Mouse (Mus musculus) midbrain, embryonic 14.5 days (tissue): Measurements from ENCODE around the gene Pax7. TPM values are rescaled to one million over a fixed set of nuclear protein-coding genes. Genes with fewer than 3 reads are reported as not detected.

Experiments
- ATAC-seq: fragments of 200-750 bp; cut with Nextera tagmentation; 2 replicates; pipeline ENCODE4 v1.8.0; 2017; ENCODE audit warnings: moderate number of reproducible peaks, moderate library complexity; ENCODE audit not compliant: low FRiP score, low TSS enrichment
- DNase-seq: peaks from one replicate; pipeline ENCODE4 v3.0.0-alpha.2; 2015
- H3K27ac ChIP-seq: fragments of 300-500 bp; sonication (generic); replicated peaks from 2 replicates; pipeline ENCODE4 v1.5.1; 2014; ENCODE audit warnings: mild to moderate bottlenecking, low read depth, low read length, moderate library complexity
- H3K27me3 ChIP-seq: fragments of 300-500 bp; sonication (generic); 2 replicates; pipeline ENCODE4 v1.6.1; 2014; ENCODE audit warnings: low read length, control low read depth, mixed read lengths; ENCODE audit not compliant: control insufficient read depth, insufficient read depth
- H3K36me3 ChIP-seq: fragments of 300-500 bp; sonication (generic); 2 replicates; pipeline ENCODE4 v1.6.1; 2014; ENCODE audit warnings: low read length, control low read depth; ENCODE audit not compliant: control insufficient read depth, insufficient read depth
- H3K4me1 ChIP-seq: fragments of 300-500 bp; sonication (generic); 2 replicates; pipeline ENCODE4 v1.6.1; 2014; ENCODE audit warnings: mild to moderate bottlenecking, antibody characterized with exemption, low read length, control low read depth; ENCODE audit not compliant: control insufficient read depth, insufficient read depth
- H3K4me2 ChIP-seq: fragments of 300-500 bp; sonication (generic); 2 replicates; pipeline ENCODE4 v1.6.1; 2014; ENCODE audit warnings: mild to moderate bottlenecking, low read length, moderate library complexity
- H3K4me3 ChIP-seq: fragments of 300-500 bp; sonication (generic); replicated peaks from 2 replicates; pipeline ENCODE4 v1.5.1; 2014; ENCODE audit warnings: low read depth, low read length
- H3K9ac ChIP-seq: fragments of 300-500 bp; sonication (generic); replicated peaks from 2 replicates; pipeline ENCODE4 v1.6.1; 2014; ENCODE audit warnings: mild to moderate bottlenecking, low read length, moderate library complexity
- H3K9me3 ChIP-seq: fragments of 300-500 bp; sonication (generic); 2 replicates; pipeline ENCODE4 v1.6.1; 2016; ENCODE audit warnings: low read length, control low read depth, mixed read lengths; ENCODE audit not compliant: control insufficient read depth
- WGBS: fragments of 180-500 bp; shearing (Covaris S2); extraction: QIAGEN DNeasy Blood & Tissue Kit; methylation state at CpG from one replicate; pipeline ENCODE4 v1.1.7; 2014; 5-methylcytosine and 5-hydroxymethylcytosine counted together
- polyA plus RNA-seq: library from polyadenylated mRNA; unstranded; fragments of >200 nt; fragmentation: Nextera tagmentation; extraction: Ambion mirVana; gene quantifications from 2 replicates; pipeline ENCODE4 v1.2.1, GENCODE M21; 2014

Gene Pax7
- 9.1 and 9.2 TPM in 2 replicates for polyA plus RNA-seq

- ATAC-seq = peak; percentile 31; the same call in 1 of the 2 replicates
- Histone ChIP-seq H3K4me2 (peak within 1 kb of the TSS; percentile 59), H3K36me3 (no peaks in the 10 kb centered on the region), H3K27ac (peak within 1 kb of the TSS; percentile 87), H3K4me1 (peaks cover 37% of the 10 kb centered on the region), H3K27me3 (peaks cover 65% of the 10 kb centered on the region), H3K9ac (peak within 1 kb of the TSS; percentile 67), H3K9me3 (no peaks in the 10 kb centered on the region), H3K4me3 (peak within 1 kb of the TSS; percentile 47)
- 2% methylated on average over 41 of the region's 41 CpGs for WGBS
- peak; percentile 77 for DNase-seq
Observed at GRCm38 (mm10) chr4:139833036-139833634, at the start of gene Pax7. Gene Pax7 (minus strand): TSS chr4:139833528.

DNA sequence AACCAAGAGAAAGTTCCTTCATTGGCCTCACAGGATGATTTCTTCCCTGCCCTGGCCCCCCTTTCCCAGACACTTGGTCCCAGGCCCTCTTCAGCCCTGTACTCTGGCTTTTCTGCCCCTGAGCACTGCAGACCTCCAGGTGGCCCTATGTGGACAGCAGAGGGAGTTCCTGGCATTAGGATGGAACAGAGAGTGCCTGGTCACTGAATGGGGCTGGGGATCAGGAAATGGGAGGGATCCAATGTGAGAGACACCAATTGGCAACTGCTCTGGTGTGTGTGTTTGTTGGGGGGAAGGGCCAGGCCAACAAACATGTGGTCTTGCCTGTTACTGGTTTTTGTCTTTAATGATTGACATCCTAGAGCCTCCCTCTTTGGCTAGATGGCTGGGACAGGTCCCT lies 48.5 kb upstream of the Pax7 start:
- Histone ChIP-seq H3K9me3 (no peaks in the 10 kb centered on the region), H3K4me1 (no peaks in the 10 kb centered on the region), H3K9ac (no peak overlapping the region), H3K27me3 (no peaks in the 10 kb centered on the region), H3K4me3 (no peak overlapping the region), H3K27ac (no peak overlapping the region), H3K36me3 (no peaks in the 10 kb centered on the region), H3K4me2 (no peak overlapping the region)
- DNase-seq (no peak), ATAC-seq (no peak)

DNA sequence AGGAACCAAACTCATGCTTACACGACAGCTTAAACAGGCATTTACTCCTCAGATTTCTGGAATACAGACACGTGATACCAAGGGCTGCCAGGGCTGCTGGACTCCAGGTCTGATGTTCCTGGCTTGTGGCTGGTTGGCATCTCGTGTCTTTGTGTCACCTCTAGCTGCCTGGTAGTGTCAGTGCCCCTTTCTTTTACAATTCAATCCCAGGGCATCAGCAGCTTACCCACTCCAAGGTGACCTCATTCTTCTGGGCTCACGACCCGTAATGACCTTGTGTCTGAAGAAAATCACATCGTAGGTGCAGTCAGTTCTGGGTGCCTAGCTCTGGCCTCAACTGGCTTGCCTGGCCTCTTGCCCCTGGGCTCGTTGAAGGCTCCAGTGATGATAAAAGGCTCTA lies 46.0 kb upstream of the Pax7 start:
- no peaks in the 10 kb centered on the region for H3K4me1 ChIP-seq
- no peak for DNase-seq
- ATAC-seq = no peak
- no peak overlapping the region for H3K4me3 ChIP-seq
- H3K27me3 ChIP-seq = no peaks in the 10 kb centered on the region
- no peaks in the 10 kb centered on the region for H3K9me3 ChIP-seq
- H3K36me3 ChIP-seq = no peaks in the 10 kb centered on the region
- H3K4me2 ChIP-seq = no peak overlapping the region
- WGBS = 59% methylated on average over 7 of the region's 7 CpGs
- H3K9ac ChIP-seq = no peak overlapping the region
- no peak overlapping the region for H3K27ac ChIP-seq

DNA sequence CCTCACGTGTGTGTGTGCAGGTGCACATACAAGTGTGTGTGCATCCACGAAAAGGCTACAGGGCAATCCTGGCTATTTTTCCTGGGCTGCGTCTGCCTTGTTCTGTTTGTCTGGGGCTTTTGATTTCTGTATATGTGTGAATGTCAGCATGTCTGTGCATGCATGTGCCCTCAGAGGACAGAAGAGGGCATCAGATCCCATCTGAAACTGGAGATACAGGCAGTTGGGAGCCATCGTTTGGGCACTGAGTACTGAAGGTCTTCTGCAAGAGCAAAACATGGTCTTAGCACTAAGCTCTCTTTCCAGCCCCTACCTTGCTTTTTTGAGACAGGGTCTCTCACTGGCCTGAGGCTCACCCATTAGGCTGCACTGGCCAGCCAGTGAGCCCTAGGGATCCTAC lies 45.1 kb upstream of the Pax7 start:
- no peaks in the 10 kb centered on the region for H3K27me3 ChIP-seq

DNA sequence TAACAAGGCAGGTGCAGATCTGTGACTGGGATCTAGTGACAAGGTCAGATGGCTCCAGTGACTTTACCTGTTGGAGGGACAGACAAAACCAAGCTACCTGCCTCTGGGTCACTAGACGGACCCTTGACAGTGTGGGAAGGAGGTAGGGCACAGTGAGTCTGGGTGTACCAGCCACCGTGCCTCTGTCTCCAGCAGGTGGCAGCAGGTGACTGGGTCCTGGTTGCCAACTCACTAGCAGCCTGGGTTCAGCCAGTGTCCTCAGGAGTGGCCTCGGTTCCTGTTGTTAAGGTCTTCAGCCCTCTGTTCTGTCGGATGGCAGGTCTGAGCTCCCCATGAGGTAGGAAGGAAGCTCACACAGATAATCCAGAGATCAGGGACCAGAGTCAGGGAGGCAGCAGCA lies 43.9 kb upstream of the Pax7 start:
- H3K9me3 ChIP-seq = no peaks in the 10 kb centered on the region

More for the DNA sequence above, 45.1 kb upstream of the Pax7 start:
- no peaks in the 10 kb centered on the region for H3K9me3 ChIP-seq
- ATAC-seq (no peak), DNase-seq (peak; percentile 72)
- H3K4me3 ChIP-seq = no peak overlapping the region
- whole genome bisulfite sequencing = 71% methylated on average over 4 of the region's 4 CpGs
- no peak overlapping the region for H3K4me2 ChIP-seq
- no peaks in the 10 kb centered on the region for H3K4me1 ChIP-seq
- no peak overlapping the region for H3K9ac ChIP-seq
- no peaks in the 10 kb centered on the region for H3K36me3 ChIP-seq
- H3K27ac ChIP-seq = no peak overlapping the region

GRCm38 (mm10) chr4:139872595-139872994 lies 39.3 kb upstream of the Pax7 start:
- Histone ChIP-seq H3K27ac (no peak overlapping the region), H3K4me1 (no peaks in the 10 kb centered on the region), H3K9ac (no peak overlapping the region), H3K4me2 (no peak overlapping the region), H3K27me3 (no peaks in the 10 kb centered on the region), H3K36me3 (no peaks in the 10 kb centered on the region), H3K9me3 (no peaks in the 10 kb centered on the region), H3K4me3 (no peak overlapping the region)
- ATAC-seq (peak; percentile 50; the same call in 1 of the 2 replicates), DNase-seq (peak; percentile 93)
- WGBS = 2% methylated on average over 3 of the region's 3 CpGs

More for the DNA sequence above, 43.9 kb upstream of the Pax7 start:
- ATAC-seq (peak; percentile 81; the same call in 1 of the 2 replicates), DNase-seq (peak; percentile 91)
- Histone ChIP-seq H3K9ac (no peak overlapping the region), H3K4me2 (no peak overlapping the region), H3K4me1 (no peaks in the 10 kb centered on the region), H3K27ac (no peak overlapping the region), H3K27me3 (no peaks in the 10 kb centered on the region), H3K4me3 (no peak overlapping the region), H3K36me3 (no peaks in the 10 kb centered on the region)
- 4% methylated on average over 4 of the region's 4 CpGs for WGBS

- WGBS = 25% methylated on average over 12 of the region's 12 CpGs
- DNase-seq (no peak), ATAC-seq (no peak)
- H3K27ac ChIP-seq = no peak overlapping the region
- no peaks in the 10 kb centered on the region for H3K36me3 ChIP-seq
- no peaks in the 10 kb centered on the region for H3K9me3 ChIP-seq
- no peak overlapping the region for H3K4me2 ChIP-seq
- H3K4me3 ChIP-seq = no peak overlapping the region
- H3K9ac ChIP-seq = no peak overlapping the region
- no peaks in the 10 kb centered on the region for H3K4me1 ChIP-seq
- no peaks in the 10 kb centered on the region for H3K27me3 ChIP-seq
Observed at GRCm38 (mm10) chr4:139871699-139872098, 38.4 kb upstream of the Pax7 start.

DNA sequence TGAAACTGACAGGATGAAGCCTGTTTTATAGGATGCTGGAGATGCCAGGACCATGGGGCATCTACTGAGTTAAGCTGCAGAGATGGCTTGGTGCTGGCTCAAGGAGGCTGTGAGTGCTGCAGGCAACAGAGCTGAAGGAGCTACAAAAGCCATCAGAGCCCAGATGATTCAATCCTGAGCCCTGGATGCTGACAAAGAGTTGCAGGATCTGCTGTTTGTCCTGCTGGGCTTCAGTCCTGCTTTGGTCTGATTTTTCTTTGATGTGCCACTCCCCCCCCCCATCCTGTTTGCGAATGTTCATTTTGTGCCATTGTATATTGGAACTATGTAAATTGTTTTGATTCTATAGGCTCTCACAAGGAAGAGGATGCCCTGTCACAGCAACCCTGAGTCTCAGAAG lies 29.9 kb upstream of the Pax7 start:
- Histone ChIP-seq H3K4me3 (no peak overlapping the region), H3K9ac (no peak overlapping the region), H3K9me3 (no peaks in the 10 kb centered on the region), H3K36me3 (no peaks in the 10 kb centered on the region), H3K4me1 (no peaks in the 10 kb centered on the region), H3K27me3 (0 out of 2 replicates have a peak, but pooled peaks cover 3% of the 10 kb centered on the region), H3K4me2 (no peak overlapping the region), H3K27ac (no peak overlapping the region)
- WGBS = 63% methylated on average over 1 of the region's 1 CpGs
- ATAC-seq (no peak), DNase-seq (no peak)

- no peak overlapping the region for H3K4me2 ChIP-seq
- no peaks in the 10 kb centered on the region for H3K36me3 ChIP-seq
- peaks cover 21% of the 10 kb centered on the region for H3K27me3 ChIP-seq
- ATAC-seq (peak; percentile 66; the same call in 1 of the 2 replicates), DNase-seq (peak; percentile 94)
- H3K27ac ChIP-seq = no peak overlapping the region
- no peak overlapping the region for H3K4me3 ChIP-seq
- WGBS = 2% methylated on average over 13 of the region's 13 CpGs
- H3K9ac ChIP-seq = no peak overlapping the region
- no peaks in the 10 kb centered on the region for H3K9me3 ChIP-seq
- H3K4me1 ChIP-seq = no peaks in the 10 kb centered on the region
Observed at GRCm38 (mm10) chr4:139858635-139859176, 25.4 kb upstream of the Pax7 start.
